In the genomic region with DNA sequence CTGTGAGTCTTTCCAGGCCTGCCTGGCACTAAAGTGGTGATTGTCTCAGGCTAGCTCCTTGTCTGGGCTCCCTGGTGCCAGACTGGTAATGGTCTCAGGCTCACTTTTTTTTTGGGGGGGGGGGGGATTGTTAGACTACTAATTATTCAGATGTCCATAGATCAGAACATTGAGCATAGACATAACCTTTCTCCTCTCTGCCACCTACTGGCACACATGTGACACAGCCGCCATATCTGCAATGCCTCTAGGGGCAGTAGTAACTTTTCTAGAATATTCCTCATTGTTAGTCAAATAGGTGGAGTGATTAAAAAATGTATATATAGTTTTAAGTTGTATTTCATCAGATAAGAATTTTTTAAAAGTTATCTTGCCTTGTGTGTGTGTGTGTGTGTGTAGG, we compare ENCODE assay signal across 8 mouse cellular contexts. TPM values are rescaled to one million over a fixed set of nuclear protein-coding genes. Genes with fewer than 3 reads are reported as not detected.
DNase-seq lines count a peak whose midpoint lies in the region; ATAC-seq and TF ChIP-seq lines count a peak whose summit lies in the region.

No protein-coding gene starts in this region.

- no peak overlapping the region for H3K4me2 ChIP-seq in hindbrain, postnatal 0 days (ENCODE audit: low read depth, low read length)
- H3K4me2 ChIP-seq in hindbrain, embryonic 12.5 days (replicated peaks) = no peak overlapping the region
- H3K4me2 ChIP-seq in midbrain, embryonic 13.5 days (replicated peaks) = no peak overlapping the region

- H3K4me1 ChIP-seq in hindbrain, postnatal 0 days (ENCODE audit: insufficient read depth, low read length) = no peaks in the 10 kb centered on the region
- H3K4me1 ChIP-seq in hindbrain, embryonic 12.5 days = peaks cover 11% of the 10 kb centered on the region
- H3K4me1 ChIP-seq in midbrain, embryonic 13.5 days (replicated peaks) = peaks cover 19% of the 10 kb centered on the region

- no peak overlapping the region for H3K9ac ChIP-seq in hindbrain, postnatal 0 days (replicated peaks; ENCODE audit: low read length)
- no peak overlapping the region for H3K9ac ChIP-seq in hindbrain, embryonic 12.5 days
- no peak overlapping the region for H3K9ac ChIP-seq in midbrain, embryonic 13.5 days (replicated peaks)

- no peak overlapping the region for H3K4me3 ChIP-seq in hindbrain, postnatal 0 days (ENCODE audit: low read length)
- no peak overlapping the region for H3K4me3 ChIP-seq in hindbrain, embryonic 12.5 days
- H3K4me3 ChIP-seq in midbrain, embryonic 13.5 days (replicated peaks) = no peak overlapping the region

- H3K27ac ChIP-seq in hindbrain, postnatal 0 days = no peak overlapping the region
- H3K27ac ChIP-seq in hindbrain, embryonic 12.5 days = no peak overlapping the region
- no peak overlapping the region for H3K27ac ChIP-seq in midbrain, embryonic 13.5 days

- no peaks in the 10 kb centered on the region for H3K9me3 ChIP-seq in hindbrain, postnatal 0 days (ENCODE audit: low read length)
- no peaks in the 10 kb centered on the region for H3K9me3 ChIP-seq in hindbrain, embryonic 12.5 days (replicated peaks)
- H3K9me3 ChIP-seq in midbrain, embryonic 13.5 days = no peaks in the 10 kb centered on the region

- WGBS in hindbrain, postnatal 0 days = 54% methylated on average over 1 of the region's 1 CpGs
- WGBS in hindbrain, embryonic 12.5 days = 77% methylated on average over 1 of the region's 1 CpGs
- WGBS in midbrain, embryonic 13.5 days = 90% methylated on average over 1 of the region's 1 CpGs

- H3K36me3 ChIP-seq in hindbrain, postnatal 0 days (ENCODE audit: insufficient read depth, low read length) = peaks cover 4% of the 10 kb centered on the region; the same call in 1 of the 2 replicates
- H3K36me3 ChIP-seq in hindbrain, embryonic 12.5 days = no peaks in the 10 kb centered on the region
- H3K36me3 ChIP-seq in midbrain, embryonic 13.5 days = no peaks in the 10 kb centered on the region

- ATAC-seq in hindbrain, postnatal 0 days = peak; percentile 63
- ATAC-seq in hindbrain, embryonic 12.5 days (ENCODE audit: low FRiP score) = no peak
- peak; percentile 88 for ATAC-seq in monocyte, adult 5-6 weeks (replicated peaks; ENCODE audit: insufficient number of reproducible peaks, low FRiP score, low TSS enrichment, poor library complexity, severe bottlenecking)
- ATAC-seq in midbrain, embryonic 13.5 days = no peak

- H3K27me3 ChIP-seq in hindbrain, postnatal 0 days (ENCODE audit: insufficient read depth, low read length) = no peaks in the 10 kb centered on the region
- H3K27me3 ChIP-seq in hindbrain, embryonic 12.5 days = no peaks in the 10 kb centered on the region
- no peaks in the 10 kb centered on the region for H3K27me3 ChIP-seq in midbrain, embryonic 13.5 days

- TF ChIP-seq CTCF in hindbrain, postnatal 0 days (IDR thresholded peaks at IDR 0.05; ENCODE audit: low read depth) = peak; percentile 93

- DNase-seq in hindbrain, postnatal 0 days (ENCODE audit: low spot score) = peak; percentile 74
- DNase-seq in A20 (ENCODE audit: low read depth, low spot score) (peak; percentile 56), NIH3T3 (ENCODE audit: low read depth) (peak; percentile 73)
- DNase-seq in cerebellum, postnatal 36 days = peak; percentile 56 to 60
- DNase-seq in kidney, adult 9 months = peak; percentile 78

RNA-seq across cellular contexts. Expression of gene Ptpdc1, which starts 53.3 kb away (rescaled TPM):
- total RNA-seq in hindbrain, postnatal 0 days (2014; rRNA removed) = 16.3 and 30.8 TPM in 2 replicates
- 13.0 and 13.5 TPM in 2 replicates for polyA plus RNA-seq in hindbrain, postnatal 0 days (2015; fragmentation: Nextera tagmentation; extraction: Ambion mirVana)
- 20.5 and 21.4 TPM in 2 replicates for polyA plus RNA-seq in hindbrain, embryonic 12.5 days (2016; fragmentation: Nextera tagmentation; extraction: Ambion mirVana)
- 1.3 to 2.7 TPM (median 1.5 TPM) in 3 replicates for total RNA-seq in monocyte, adult 5-6 weeks (2017)
- polyA plus RNA-seq in midbrain, embryonic 13.5 days (2015; fragmentation: Nextera tagmentation; extraction: Ambion mirVana) = 16.1 and 16.5 TPM in 2 replicates

RNA-seq across cellular contexts. Expression of gene A830005F24Rik, which starts 58.8 kb away (rescaled TPM):
- total RNA-seq in hindbrain, postnatal 0 days (2014; rRNA removed) = 2.2 TPM in 1 of 2 replicates, not detected in the other
- 1.6 and 1.9 TPM in 2 replicates for polyA plus RNA-seq in hindbrain, postnatal 0 days (2015; fragmentation: Nextera tagmentation; extraction: Ambion mirVana)
- 3.2 and 4.0 TPM in 2 replicates for polyA plus RNA-seq in hindbrain, embryonic 12.5 days (2016; fragmentation: Nextera tagmentation; extraction: Ambion mirVana)
- 0.95 to 1.7 TPM (median 1.3 TPM) in 3 replicates for total RNA-seq in monocyte, adult 5-6 weeks (2017)
- polyA plus RNA-seq in midbrain, embryonic 13.5 days (2015; fragmentation: Nextera tagmentation; extraction: Ambion mirVana) = 2.8 and 4.1 TPM in 2 replicates

RNA-seq across cellular contexts. Expression of gene Zfp169, which starts 58.9 kb away (rescaled TPM):
- total RNA-seq in hindbrain, postnatal 0 days (2014; rRNA removed) = 19.3 and 23.9 TPM in 2 replicates
- 2.8 TPM in 2 replicates for polyA plus RNA-seq in hindbrain, postnatal 0 days (2015; fragmentation: Nextera tagmentation; extraction: Ambion mirVana)
- polyA plus RNA-seq in hindbrain, embryonic 12.5 days (2016; fragmentation: Nextera tagmentation; extraction: Ambion mirVana) = 7.4 TPM in 2 replicates
- total RNA-seq in monocyte, adult 5-6 weeks (2017) = 6.1 to 31.0 TPM (median 8.3 TPM) in 3 replicates
- polyA plus RNA-seq in midbrain, embryonic 13.5 days (2015; fragmentation: Nextera tagmentation; extraction: Ambion mirVana) = 4.9 and 5.2 TPM in 2 replicates

Comparison
In these comparisons a context has a peak if more than half of its experiments do, and no peak if none do; other contexts are left out.
1. ATAC-seq: peak in hindbrain, postnatal 0 days (single experiment) and monocyte, adult 5-6 weeks (single experiment); none in hindbrain, embryonic 12.5 days (single experiment) and midbrain, embryonic 13.5 days (single experiment).
2. Peak in every context shown above with its lines, with median percentiles within 50 percentile points of each other: DNase-seq.